Mouse (Mus musculus): ENCODE measurements around the gene Gm11492.

Gm11492 gene

DNA sequence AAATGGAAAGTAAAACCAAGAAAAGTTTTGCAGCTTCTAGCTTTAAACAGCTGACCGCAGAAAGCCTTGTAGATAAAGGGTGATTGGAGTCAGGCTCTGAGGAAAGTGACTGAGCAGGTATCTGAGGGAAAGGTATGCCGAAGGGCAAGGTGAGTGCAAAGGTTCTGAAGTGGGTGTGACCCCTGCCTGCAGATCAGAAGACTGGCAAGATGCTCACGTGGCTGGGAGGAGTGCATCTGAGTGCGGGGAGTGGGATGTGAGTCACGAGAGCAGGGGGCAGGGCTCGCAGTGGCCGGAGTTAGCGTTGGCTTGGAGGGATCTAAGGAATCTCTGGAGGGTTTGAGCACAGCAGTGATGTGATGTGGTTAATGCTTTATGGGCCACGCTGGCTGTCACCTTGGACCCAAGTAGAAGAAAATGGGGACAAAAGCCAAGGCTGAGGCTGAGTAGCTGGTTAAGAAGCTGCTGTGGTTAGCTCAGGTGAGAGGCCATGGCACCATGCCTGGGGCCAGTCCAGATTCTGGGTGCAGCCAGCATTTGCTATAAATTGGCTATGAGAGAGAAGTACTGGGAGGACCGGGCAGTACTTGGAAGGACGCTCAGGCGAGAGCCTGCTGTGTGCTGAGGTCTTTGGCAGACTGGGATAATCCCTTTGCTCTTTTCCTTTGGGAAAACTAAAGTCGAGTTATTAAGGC, 33.1 kb downstream of the Gm11492 start:
- peak; percentile 47 for DNase-seq (ENCODE audit: low read depth, low spot score)

DNA sequence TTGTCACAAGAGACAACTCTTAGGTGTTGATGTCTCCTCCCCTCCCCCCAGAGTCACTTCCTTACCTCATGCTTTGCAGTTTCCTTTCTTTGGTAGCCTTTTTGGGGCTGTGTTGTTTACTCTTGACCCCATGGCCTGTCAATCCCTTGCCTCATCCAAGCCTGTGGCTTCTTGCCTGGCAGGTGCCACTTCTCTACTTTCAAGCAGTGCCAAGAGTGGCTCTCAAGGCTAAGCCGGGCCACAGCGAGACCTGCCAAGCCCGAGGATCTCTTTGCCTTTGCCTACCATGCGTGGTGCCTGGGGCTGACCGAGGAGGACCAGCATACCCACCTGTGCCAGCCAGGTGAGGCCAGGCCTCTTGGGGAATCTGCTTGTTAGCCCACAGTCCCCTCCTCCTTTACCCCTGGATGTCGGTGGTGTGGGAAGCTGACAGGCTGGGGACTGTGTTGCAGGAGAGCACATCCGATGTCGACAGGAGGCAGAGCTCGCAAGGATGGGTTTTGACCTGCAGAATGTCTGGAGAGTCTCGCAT, 33.9 kb downstream of the Gm11492 start:
- no peak for DNase-seq (ENCODE audit: low read depth, low spot score)

DNA sequence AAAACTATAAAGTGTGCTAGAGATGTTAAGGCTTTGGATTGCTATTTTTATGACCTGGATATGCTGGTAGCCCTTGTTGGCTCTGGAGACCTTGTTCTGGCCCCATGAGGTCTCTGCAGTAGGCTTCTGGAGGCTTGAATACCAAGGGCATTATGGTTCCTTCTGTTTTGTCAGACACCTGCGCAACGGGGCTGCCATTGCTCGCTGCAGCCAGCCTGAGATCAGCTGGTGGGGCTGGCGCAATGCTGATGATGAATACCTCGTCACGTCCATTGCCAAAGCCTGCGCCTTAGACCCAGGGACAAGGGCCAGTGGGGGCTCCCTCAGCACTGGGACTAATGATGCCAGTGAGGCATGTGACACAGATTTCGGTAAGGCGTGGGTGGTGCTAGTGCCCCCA, 35.8 kb downstream of the Gm11492 start:
- no peak for DNase-seq (ENCODE audit: low read depth, low spot score)

DNA sequence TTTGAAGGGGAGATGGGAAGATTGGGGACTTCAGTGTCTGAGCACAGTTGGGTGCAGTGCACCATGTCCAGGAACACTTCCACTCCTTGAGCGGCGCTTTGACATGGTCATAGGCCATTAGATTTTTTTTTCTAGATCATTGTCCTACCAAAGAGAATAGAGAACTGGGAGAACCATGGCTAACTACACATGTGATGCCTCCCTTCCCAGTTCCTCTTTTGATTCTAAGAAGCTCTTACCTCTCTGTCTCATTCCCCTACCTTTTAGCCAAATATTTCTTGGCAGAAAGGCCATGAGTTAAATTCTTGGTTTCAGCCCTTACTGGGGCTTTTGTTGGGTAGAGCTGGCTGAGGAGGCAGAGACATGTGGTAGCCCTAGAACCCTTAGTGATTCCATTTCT, 37.1 kb downstream of the Gm11492 start:
- no peak for DNase-seq (ENCODE audit: low read depth, low spot score)

DNA sequence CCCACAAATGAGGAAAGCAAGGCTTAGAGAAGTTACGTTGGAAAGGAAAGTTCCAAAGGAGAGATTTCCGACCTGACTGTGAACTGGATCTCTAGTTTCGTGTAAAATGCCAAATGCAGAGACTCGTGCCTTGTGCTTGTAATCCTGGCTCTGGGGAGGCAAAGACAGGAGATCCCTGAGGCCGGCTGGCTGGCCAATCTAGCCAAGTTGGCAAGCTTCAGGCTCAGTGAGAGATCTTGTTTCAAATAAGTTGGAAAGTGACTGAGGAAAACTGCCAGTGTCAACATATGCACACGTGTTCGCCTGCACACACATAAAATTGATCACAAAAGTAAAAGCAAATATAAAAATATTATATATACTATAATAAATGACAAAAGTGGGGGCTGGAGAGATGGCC, 42.8 kb downstream of the Gm11492 start:
- no peak for DNase-seq (ENCODE audit: low read depth, low spot score)

DNA sequence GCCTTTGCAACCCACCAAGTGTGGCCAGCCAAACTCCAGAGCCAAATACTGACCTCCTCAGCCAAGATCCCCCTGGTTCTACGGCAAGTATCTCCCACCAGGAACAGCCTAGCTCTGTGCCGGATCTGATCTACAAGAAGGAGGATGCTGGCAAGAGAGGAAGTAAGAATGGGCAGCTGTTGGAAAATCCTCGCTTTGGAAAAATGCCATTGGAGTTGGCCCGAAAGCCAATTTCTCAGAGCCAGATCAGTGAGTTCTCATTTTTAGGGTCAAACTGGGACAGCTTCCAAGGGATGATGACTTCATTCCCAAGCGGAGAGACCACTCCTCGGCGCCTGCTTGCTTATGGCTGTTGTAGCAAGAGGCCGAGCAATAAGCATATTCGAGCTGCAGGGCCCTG, 45.1 kb downstream of the Gm11492 start:
- no peak for DNase-seq (ENCODE audit: low read depth, low spot score)

DNA sequence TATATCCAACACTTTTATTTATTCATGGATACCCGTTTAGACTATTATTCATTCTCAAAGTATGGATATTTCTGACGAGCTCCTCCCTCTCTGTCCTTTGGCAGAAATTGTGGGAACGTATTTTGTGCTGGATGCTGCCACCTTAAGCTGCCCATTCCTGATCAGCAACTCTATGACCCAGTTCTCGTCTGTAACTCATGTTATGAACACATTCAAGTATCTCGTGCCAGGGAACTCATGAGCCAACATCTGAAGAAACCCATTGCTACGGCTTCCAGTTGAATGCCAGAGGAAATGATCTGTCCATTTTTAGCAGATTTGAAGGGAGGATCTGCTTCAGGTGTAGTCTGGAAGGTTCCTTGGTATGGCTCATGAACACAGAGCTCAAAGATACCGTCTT, 47.5 kb downstream of the Gm11492 start:
- no peak for DNase-seq (ENCODE audit: low read depth, low spot score)

DNA sequence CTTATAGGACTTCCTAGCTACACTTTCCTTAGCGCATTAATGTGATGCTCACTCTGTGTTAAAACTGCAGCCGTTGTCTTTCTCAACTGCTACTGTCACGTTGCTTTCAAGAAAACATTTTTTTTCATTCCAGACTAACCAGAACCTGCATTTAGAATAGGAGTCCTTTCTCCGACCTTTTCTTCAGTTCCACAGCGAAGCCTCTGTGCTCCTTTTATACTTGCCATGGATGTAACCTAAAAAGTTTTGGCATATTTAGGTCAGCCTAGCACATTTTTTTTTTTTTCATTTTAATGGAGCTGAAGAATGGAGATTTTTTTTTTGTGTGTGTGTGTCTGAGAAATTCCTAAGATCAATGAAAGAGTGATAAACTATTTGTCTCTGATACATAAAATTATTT, 49.1 kb downstream of the Gm11492 start:
- no peak for DNase-seq (ENCODE audit: low read depth, low spot score)

DNA sequence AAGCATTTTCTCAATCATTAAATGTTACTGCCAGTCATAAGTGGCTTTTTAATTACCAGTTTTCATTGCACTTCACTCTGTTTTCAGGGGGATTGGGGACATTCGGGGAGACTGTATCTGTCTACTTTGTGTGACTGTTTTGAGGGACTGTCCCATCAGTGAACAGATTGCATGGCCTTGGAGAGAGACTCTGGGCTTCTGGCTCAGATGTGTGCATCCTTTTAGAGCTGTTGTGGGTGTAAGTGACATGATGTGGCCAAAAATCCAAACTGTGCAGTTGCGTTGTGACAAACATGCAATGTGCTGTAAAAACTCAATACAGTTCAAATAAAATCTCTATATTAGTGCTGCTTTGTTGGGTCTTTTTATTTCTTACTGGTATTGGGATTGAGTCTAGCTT, 49.5 kb downstream of the Gm11492 start:
- DNase-seq (ENCODE audit: low read depth, low spot score): no peak

DNA sequence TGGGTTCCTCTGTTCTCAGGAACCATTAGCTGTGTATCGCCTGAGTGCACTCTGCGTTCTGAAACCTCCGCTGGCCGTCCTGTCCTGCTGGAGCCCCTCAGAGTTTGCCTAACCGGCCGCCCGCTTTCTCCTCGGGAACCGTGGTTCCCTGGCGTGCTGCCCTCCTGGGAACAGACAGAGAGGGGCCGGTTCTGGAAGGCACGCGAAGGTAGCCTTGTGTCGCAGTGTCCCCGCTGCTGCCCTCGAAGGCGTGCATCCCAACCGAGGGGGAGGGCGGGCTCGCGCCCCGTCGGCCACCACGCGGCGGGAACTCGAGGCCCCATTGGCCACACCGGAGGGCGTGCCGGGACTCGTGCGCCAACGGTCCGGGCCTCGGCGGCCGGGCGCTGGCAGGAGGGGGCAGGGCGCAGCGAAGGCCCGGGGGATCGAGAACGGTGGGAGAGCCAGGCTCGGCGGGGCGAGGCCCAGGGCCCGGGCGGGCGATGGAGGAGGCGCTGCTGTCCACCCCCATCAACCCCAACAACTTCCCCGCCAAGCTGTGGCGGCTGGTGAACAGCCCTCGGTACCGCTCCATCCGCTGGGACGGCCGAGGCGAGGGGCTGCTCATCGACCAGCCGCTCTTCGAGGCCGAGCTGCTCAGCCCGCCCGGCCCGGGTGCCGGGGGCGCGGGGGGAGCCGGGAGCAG, 50.5 kb downstream of the Gm11492 start, which contains the start of gene Hsf5:
TSS of gene Hsf5 (plus strand) at position 375 of the 685 bp plus-strand sequence.
- peak; percentile 53 for DNase-seq (ENCODE audit: low read depth, low spot score)

DNA sequence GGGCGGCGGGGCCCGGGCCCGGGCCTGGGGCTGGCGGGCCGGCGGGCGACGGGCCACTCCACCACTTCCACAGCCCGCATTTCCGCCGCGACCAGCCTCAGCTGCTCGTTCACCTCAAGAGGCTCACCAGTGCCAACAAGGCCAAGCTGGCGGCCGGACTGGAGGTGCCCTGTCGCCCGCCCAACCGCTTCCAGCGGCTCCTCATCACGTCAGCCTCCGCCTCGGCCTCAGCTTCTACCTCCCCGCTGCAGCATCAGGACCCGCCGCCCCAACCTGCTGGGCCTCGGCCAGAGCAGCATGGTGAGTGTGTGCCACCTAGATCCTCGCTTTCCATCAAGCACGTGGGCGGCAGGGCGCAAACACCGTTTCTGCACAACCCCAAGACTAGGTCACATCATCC, 51.2 kb downstream of the Gm11492 start:
- peak; percentile 62 for DNase-seq (ENCODE audit: low read depth, low spot score)
